Mouse (Mus musculus) kidney, adult 8-10 months (tissue): ENCODE data around the gene Smarcc2.

Source experiments
- DNase-seq, 2 experiments: peaks; one replicate each; pipeline ENCODE4 v3.0.0; 2022

The Smarcc2 gene

GRCm38 (mm10) chr10:128458719-128459408 lies at the start of gene Smarcc2:
Smarcc2 (plus strand) TSS chr10:128459248.
- DNase-seq = peak; percentile 76 to 79

GRCm38 (mm10) chr10:128409692-128410559 lies 49.1 kb upstream of the Smarcc2 start:
- peak; percentile 99 for DNase-seq

- DNase-seq = no peak
Observed at GRCm38 (mm10) chr10:128410560-128410845, 48.5 kb upstream of the Smarcc2 start.

GRCm38 (mm10) chr10:128411211-128412054 lies 47.6 kb upstream of the Smarcc2 start, which contains the start of the genes Nabp2 and Rnf41:
Nabp2 (minus strand) TSS chr10:128411492.
Rnf41 (plus strand) TSS chr10:128411657.
- peak; percentile 96 to 97 for DNase-seq

GRCm38 (mm10) chr10:128412055-128412381 lies 47.0 kb upstream of the Smarcc2 start:
- DNase-seq = peak; percentile 44 to 47

- no peak for DNase-seq
Observed at GRCm38 (mm10) chr10:128412558-128412957, 46.5 kb upstream of the Smarcc2 start.

- no peak for DNase-seq
Observed at GRCm38 (mm10) chr10:128413076-128413475, 46.0 kb upstream of the Smarcc2 start.

GRCm38 (mm10) chr10:128414848-128415247 lies 44.2 kb upstream of the Smarcc2 start:
- DNase-seq = no peak

GRCm38 (mm10) chr10:128422426-128422825 lies 36.6 kb upstream of the Smarcc2 start:
- no peak for DNase-seq

GRCm38 (mm10) chr10:128424604-128425003 lies 34.4 kb upstream of the Smarcc2 start:
- DNase-seq = no peak

- DNase-seq = no peak
Observed at GRCm38 (mm10) chr10:128425260-128425659, 33.8 kb upstream of the Smarcc2 start.

- no peak for DNase-seq
Observed at GRCm38 (mm10) chr10:128429052-128429451, 30.0 kb upstream of the Smarcc2 start.

GRCm38 (mm10) chr10:128429454-128429853 lies 29.6 kb upstream of the Smarcc2 start:
- no peak for DNase-seq

- no peak for DNase-seq
Observed at GRCm38 (mm10) chr10:128433417-128433816, 25.6 kb upstream of the Smarcc2 start.

- DNase-seq = no peak
Observed at GRCm38 (mm10) chr10:128434681-128435080, 24.4 kb upstream of the Smarcc2 start.

- peak; percentile 90 for DNase-seq
Observed at GRCm38 (mm10) chr10:128435186-128435823, 23.7 kb upstream of the Smarcc2 start.

- DNase-seq = no peak
Observed at GRCm38 (mm10) chr10:128435873-128436272, 23.2 kb upstream of the Smarcc2 start.

- DNase-seq = no peak
Observed at GRCm38 (mm10) chr10:128436376-128436775, 22.7 kb upstream of the Smarcc2 start.

GRCm38 (mm10) chr10:128438675-128439279 lies 20.3 kb upstream of the Smarcc2 start:
- no peak for DNase-seq

GRCm38 (mm10) chr10:128440407-128440806 lies 18.6 kb upstream of the Smarcc2 start:
- DNase-seq = peak in 1 of 2 experiments; percentile 42

GRCm38 (mm10) chr10:128441324-128442119 lies 17.5 kb upstream of the Smarcc2 start:
- no peak for DNase-seq
